9 mouse cellular contexts compared by ENCODE assay signal in genomic region chr17:28300323-28300722, GRCm38 (mm10). TPM values are rescaled to one million over a fixed set of nuclear protein-coding genes. Genes with fewer than 3 reads are reported as not detected.
A peak's percentile ranks its signal among the peaks of the same experiment; 100 is the strongest.
DNase-seq lines count a peak whose midpoint lies in the region; ATAC-seq and TF ChIP-seq lines count a peak whose summit lies in the region.
"Had no signal": no experiment of that assay in that cellular context is flagged by ENCODE, and none has a peak within 500 bp of the region (broad histone marks: within the 10 kb centered on the region; RNA-seq: fewer than 3 reads in every experiment).

No protein-coding gene starts in this region.

- no peaks in the 10 kb centered on the region for H3K9me3 ChIP-seq in lung, embryonic 14.5 days (ENCODE audit: low read depth, low read length)
- no peaks in the 10 kb centered on the region for H3K9me3 ChIP-seq in embryonic facial prominence, embryonic 10.5 days
- no peaks in the 10 kb centered on the region for H3K9me3 ChIP-seq in hindbrain, embryonic 15.5 days

- no peaks in the 10 kb centered on the region; the same call in 1 of the 2 replicates for H3K4me1 ChIP-seq in lung, embryonic 14.5 days (ENCODE audit: insufficient read depth)
- H3K4me1 ChIP-seq in embryonic facial prominence, embryonic 10.5 days: peaks cover 52% of the 10 kb centered on the region
- 0 out of 2 replicates have a peak, but pooled peaks cover 3% of the 10 kb centered on the region for H3K4me1 ChIP-seq in hindbrain, embryonic 15.5 days (replicated peaks)

- H3K9ac ChIP-seq in lung, embryonic 14.5 days: no peak overlapping the region
- no peak overlapping the region for H3K9ac ChIP-seq in hindbrain, embryonic 15.5 days

- no peak for TF ChIP-seq CTCF in lung, embryonic 14.5 days (IDR thresholded peaks at IDR 0.05; ENCODE audit: low read depth)

- H3K36me3 ChIP-seq in lung, embryonic 14.5 days (ENCODE audit: insufficient read depth): peaks cover 10% of the 10 kb centered on the region; the same call in 1 of the 2 replicates
- H3K36me3 ChIP-seq in embryonic facial prominence, embryonic 10.5 days (replicated peaks): peaks cover 26% of the 10 kb centered on the region
- no peaks in the 10 kb centered on the region for H3K36me3 ChIP-seq in hindbrain, embryonic 15.5 days

- 36% methylated on average over 9 of the region's 9 CpGs for WGBS in lung, embryonic 14.5 days
- WGBS in embryonic facial prominence, embryonic 10.5 days: 28% methylated on average over 9 of the region's 9 CpGs
- 18% methylated on average over 9 of the region's 9 CpGs for WGBS in hindbrain, embryonic 15.5 days

- H3K4me2 ChIP-seq in lung, embryonic 14.5 days: no peak overlapping the region
- no peak overlapping the region for H3K4me2 ChIP-seq in hindbrain, embryonic 15.5 days

- peak overlapping the region; percentile 75 for H3K27ac ChIP-seq in lung, embryonic 14.5 days (ENCODE audit: low read depth)
- peak overlapping the region; percentile 81 for H3K27ac ChIP-seq in embryonic facial prominence, embryonic 10.5 days (replicated peaks)
- H3K27ac ChIP-seq in hindbrain, embryonic 15.5 days (replicated peaks): no peak overlapping the region
- H3K27ac ChIP-seq: layer of hippocampus, adult 2 months had no signal

- peak; percentile 50; the same call in 1 of the 2 replicates for ATAC-seq in lung, embryonic 14.5 days (ENCODE audit: insufficient read depth)
- peak; percentile 25; the same call in 1 of the 2 replicates for ATAC-seq in hindbrain, embryonic 15.5 days (ENCODE audit: low FRiP score, low read depth)

- no peak overlapping the region for H3K4me3 ChIP-seq in lung, embryonic 14.5 days (ENCODE audit: low read depth, low read length)
- H3K4me3 ChIP-seq in embryonic facial prominence, embryonic 10.5 days: peak overlapping the region; percentile 27; the same call in 1 of the 2 replicates
- no peak overlapping the region for H3K4me3 ChIP-seq in hindbrain, embryonic 15.5 days
- H3K4me3 ChIP-seq: layer of hippocampus, adult 2 months had no signal

- peak; percentile 40 for DNase-seq in lung, embryonic 14.5 days
- DNase-seq in lung, adult 18-20 months: no peak
- no peak for DNase-seq in embryonic facial prominence, embryonic 10.5 days (ENCODE audit: low spot score)
- DNase-seq in lung, postnatal 36 days: peak; percentile 29
- no peak for DNase-seq in cerebellum, adult 9-11 months
- DNase-seq in cerebellum, postnatal 36 days: no peak
- DNase-seq: adrenal gland, postnatal 10 days had no signal

- H3K27me3 ChIP-seq in lung, embryonic 14.5 days (ENCODE audit: insufficient read depth, low read length): no peaks in the 10 kb centered on the region
- no peaks in the 10 kb centered on the region for H3K27me3 ChIP-seq in embryonic facial prominence, embryonic 10.5 days (replicated peaks; ENCODE audit: low read depth, poor library complexity, severe bottlenecking)
- no peaks in the 10 kb centered on the region for H3K27me3 ChIP-seq in hindbrain, embryonic 15.5 days

RNA-seq across cellular contexts. Expression of gene Fance, which starts 13.0 kb away (rescaled TPM):
- polyA plus RNA-seq in lung, embryonic 14.5 days (2014; fragmentation: Nextera tagmentation; extraction: Ambion mirVana): 28.2 and 35.3 TPM in 2 replicates
- polyA plus RNA-seq in embryonic facial prominence, embryonic 10.5 days (2016; fragmentation: Nextera tagmentation; extraction: Ambion mirVana): 28.4 and 30.9 TPM in 2 replicates
- polyA plus RNA-seq in hindbrain, embryonic 15.5 days (2015; fragmentation: Nextera tagmentation; extraction: Ambion mirVana): 25.5 and 26.2 TPM in 2 replicates

RNA-seq across cellular contexts. Expression of gene Rpl10a, which starts 27.9 kb away (rescaled TPM):
- 799 and 802 TPM in 2 replicates for polyA plus RNA-seq in lung, embryonic 14.5 days (2014; fragmentation: Nextera tagmentation; extraction: Ambion mirVana)
- 539 and 546 TPM in 2 replicates for polyA plus RNA-seq in embryonic facial prominence, embryonic 10.5 days (2016; fragmentation: Nextera tagmentation; extraction: Ambion mirVana)
- 318 and 325 TPM in 2 replicates for polyA plus RNA-seq in hindbrain, embryonic 15.5 days (2015; fragmentation: Nextera tagmentation; extraction: Ambion mirVana)

RNA-seq across cellular contexts. Expression of gene Tead3, which starts 50.3 kb away (rescaled TPM):
- polyA plus RNA-seq in lung, embryonic 14.5 days (2014; fragmentation: Nextera tagmentation; extraction: Ambion mirVana): 11.2 and 11.3 TPM in 2 replicates
- polyA plus RNA-seq in embryonic facial prominence, embryonic 10.5 days (2016; fragmentation: Nextera tagmentation; extraction: Ambion mirVana): 8.4 and 9.2 TPM in 2 replicates
- 1.8 and 2.7 TPM in 2 replicates for polyA plus RNA-seq in hindbrain, embryonic 15.5 days (2015; fragmentation: Nextera tagmentation; extraction: Ambion mirVana)

Comparison
In these comparisons a context has a peak if more than half of its experiments do, and no peak if none do; other contexts are left out.
1. DNase-seq: peak in lung, embryonic 14.5 days (single experiment) and lung, postnatal 36 days (single experiment); none in lung, adult 18-20 months (0 of 2), embryonic facial prominence, embryonic 10.5 days (single experiment), cerebellum, adult 9-11 months (single experiment) and cerebellum, postnatal 36 days (0 of 2).